Mouse (Mus musculus): ENCODE data around the gene Per3. TPM values are rescaled to one million over a fixed set of nuclear protein-coding genes. Genes with fewer than 3 reads are reported as not detected.
A peak's percentile ranks its signal among the peaks of the same experiment; 100 is the strongest.

Gene Per3
- 5.8 and 6.7 TPM in 2 replicates for polyA plus RNA-seq (2011; ENCODE audit: insufficient read depth, insufficient read length, low replicate concordance, missing spikeins)

DNA sequence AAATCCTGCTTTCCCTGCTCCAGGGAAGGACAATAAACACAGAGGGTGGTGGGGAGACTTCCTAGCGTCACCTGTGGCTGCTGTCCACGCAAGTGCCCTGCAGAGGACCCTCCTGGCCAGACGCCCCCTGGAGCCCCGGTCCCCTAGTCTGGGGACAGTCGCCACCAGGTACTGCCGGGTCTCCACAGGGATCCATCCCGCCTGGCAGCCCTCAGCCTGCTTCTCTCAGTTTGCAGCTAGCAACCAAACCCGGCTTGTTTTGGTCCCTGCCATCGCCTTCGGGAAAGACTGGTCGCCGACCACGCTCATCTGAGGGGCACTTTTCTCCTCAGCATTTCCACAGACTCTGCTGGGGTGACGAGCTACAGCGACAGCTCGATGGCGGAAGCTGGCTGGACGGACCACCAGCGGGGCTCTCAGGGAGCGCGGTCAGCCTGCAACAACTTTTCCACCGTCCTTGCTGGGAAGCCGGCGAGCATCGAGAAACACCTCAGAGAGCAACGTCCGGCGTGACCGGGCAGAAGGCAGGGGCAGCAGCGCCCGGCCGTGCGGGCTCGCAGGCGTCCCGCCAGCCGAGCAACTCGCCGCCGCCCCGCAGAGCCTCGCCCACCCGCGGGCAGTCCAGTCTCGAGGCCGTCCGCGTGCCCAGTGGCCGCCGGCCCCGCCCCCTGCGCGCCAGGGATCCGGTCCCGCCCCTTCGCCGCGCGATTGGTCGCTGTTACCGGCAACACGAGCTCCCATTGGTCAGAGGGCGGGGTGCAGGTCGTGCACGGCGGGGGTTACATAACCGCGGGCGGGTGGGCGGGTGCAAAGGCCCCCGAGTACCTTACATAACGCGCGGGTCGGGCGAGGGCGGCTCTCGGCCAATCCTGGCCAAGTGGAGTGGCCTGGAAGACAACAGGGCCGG lies at the start of gene Per3:
Gene Per3 (minus strand): TSS at position 629 of the 907 bp plus-strand sequence.
- peak within 1 kb of the TSS; percentile 75 for H3K27ac ChIP-seq (ENCODE audit: control insufficient read depth, insufficient read depth, low read depth, low read length, poor library complexity)
- no peaks in the 10 kb centered on the region; the same call in 1 of the 2 replicates for H3K4me1 ChIP-seq (ENCODE audit: control insufficient read depth, insufficient read depth, low read length)
- TF ChIP-seq CTCF (IDR thresholded peaks at IDR 0.05; ENCODE audit: control insufficient read depth, insufficient read depth, low read length) = no peak
- TF ChIP-seq POLR2A (IDR thresholded peaks at IDR 0.05; ENCODE audit: borderline replicate concordance, control insufficient read depth, low read depth, low read length) = peak; percentile 28; the same call in 1 of the 2 replicates
- peak within 1 kb of the TSS; percentile 71 for H3K4me3 ChIP-seq (replicated peaks; ENCODE audit: control insufficient read depth, low read depth, low read length)
- WGBS = under 1% methylated on average over 79 of the region's 79 CpGs

DNA sequence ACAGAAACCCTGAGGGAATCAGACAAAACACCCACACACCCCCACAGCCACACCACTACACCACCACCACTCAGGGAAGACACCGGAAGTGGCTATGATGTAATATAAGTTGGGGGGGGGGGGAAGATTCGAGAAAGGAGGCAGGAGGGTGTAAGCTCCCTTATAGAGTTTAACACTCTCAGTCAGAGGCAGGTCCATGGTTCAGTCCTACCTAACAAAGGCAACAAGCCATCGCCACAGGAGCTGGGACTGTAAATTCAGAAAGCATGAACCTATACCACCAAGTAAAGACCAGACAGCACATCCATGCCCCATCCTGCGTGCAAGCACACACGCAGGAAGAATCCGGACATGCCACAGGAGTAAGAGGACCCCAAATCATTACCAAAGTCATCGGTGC lies 44.8 kb upstream of the Per3 start, which contains the start of gene Gm13090:
Gene Gm13090 (plus strand): TSS at position 301 of the 400 bp plus-strand sequence.
- Histone ChIP-seq H3K4me1 (ENCODE audit: control insufficient read depth, insufficient read depth, low read length) (no peaks in the 10 kb centered on the region), H3K27ac (ENCODE audit: control insufficient read depth, insufficient read depth, low read depth, low read length, poor library complexity) (no peak within 1 kb of the TSS), H3K4me3 (replicated peaks; ENCODE audit: control insufficient read depth, low read depth, low read length) (no peak within 1 kb of the TSS)
- TF ChIP-seq CTCF (IDR thresholded peaks at IDR 0.05; ENCODE audit: control insufficient read depth, insufficient read depth, low read length) = no peak
- no peak for TF ChIP-seq POLR2A (IDR thresholded peaks at IDR 0.05; ENCODE audit: borderline replicate concordance, control insufficient read depth, low read depth, low read length)
- WGBS = 67% methylated on average over 7 of the region's 7 CpGs

DNA sequence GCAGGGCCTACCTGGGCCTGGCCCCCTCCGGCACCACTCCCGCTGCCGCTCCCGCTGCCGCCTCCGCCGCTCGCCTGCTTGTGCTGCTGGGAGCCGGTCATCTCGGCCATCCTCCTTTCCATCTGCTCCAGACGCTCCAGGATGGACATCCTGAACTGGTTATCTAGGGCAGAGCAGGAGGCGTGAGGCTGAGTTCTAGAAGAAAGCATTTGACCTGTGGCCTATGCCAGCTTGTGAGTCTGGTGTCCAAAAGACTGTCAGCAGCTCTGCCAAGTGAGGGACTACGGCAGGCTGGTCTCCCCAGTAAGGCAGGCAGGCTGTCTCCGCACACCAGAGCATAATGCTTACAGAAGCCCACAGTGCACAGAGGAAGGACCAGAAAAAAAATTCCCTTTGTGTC lies 44.4 kb upstream of the Per3 start:
- no peak overlapping the region for H3K4me3 ChIP-seq (replicated peaks; ENCODE audit: control insufficient read depth, low read depth, low read length)
- H3K27ac ChIP-seq (ENCODE audit: control insufficient read depth, insufficient read depth, low read depth, low read length, poor library complexity) = no peak overlapping the region
- 88% methylated on average over 14 of the region's 14 CpGs for WGBS
- TF ChIP-seq CTCF (IDR thresholded peaks at IDR 0.05; ENCODE audit: control insufficient read depth, insufficient read depth, low read length) (no peak), POLR2A (IDR thresholded peaks at IDR 0.05; ENCODE audit: borderline replicate concordance, control insufficient read depth, low read depth, low read length) (no peak)
- no peaks in the 10 kb centered on the region for H3K4me1 ChIP-seq (ENCODE audit: control insufficient read depth, insufficient read depth, low read length)

DNA sequence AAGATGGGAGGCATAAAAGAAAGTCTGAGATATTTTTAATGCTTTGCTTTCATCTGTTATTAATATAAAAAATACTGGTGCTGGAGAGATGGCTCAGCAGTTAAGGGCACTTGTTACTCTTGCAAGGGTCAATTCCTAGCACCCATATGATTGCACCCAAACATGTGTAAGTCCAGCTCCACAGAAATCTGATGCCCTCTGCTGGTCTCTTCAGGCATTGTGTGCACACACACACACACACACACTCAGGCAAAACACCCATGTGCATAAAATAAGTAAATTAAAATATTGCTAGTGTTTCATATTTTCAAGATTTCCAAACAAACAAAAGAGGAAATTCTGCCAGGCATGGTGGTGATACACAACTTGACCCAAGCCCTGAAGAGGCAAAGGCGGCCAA lies 42.9 kb upstream of the Per3 start:
- no peaks in the 10 kb centered on the region for H3K4me1 ChIP-seq (ENCODE audit: control insufficient read depth, insufficient read depth, low read length)

DNA sequence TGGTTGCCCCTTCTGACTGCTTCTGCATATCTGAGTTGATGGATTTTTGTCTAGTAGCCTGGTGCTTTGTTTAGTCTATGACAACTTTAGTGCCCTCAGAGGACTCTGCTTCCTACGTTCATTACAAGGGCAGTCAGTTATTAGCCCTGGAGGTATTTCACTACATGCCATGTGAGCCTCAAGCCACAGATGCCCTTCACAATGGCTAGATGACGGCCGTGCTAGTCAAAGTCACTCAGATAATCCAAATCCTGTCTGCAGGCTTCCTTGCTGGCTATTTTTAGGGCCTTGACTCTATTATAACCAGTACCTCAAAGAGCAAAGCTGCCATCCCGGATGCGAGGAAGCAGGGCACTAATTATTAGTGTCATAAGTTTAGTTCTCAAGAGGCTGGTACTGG lies 38.6 kb upstream of the Per3 start:
- Histone ChIP-seq H3K27ac (ENCODE audit: control insufficient read depth, insufficient read depth, low read depth, low read length, poor library complexity) (no peak overlapping the region), H3K4me1 (ENCODE audit: control insufficient read depth, insufficient read depth, low read length) (no peaks in the 10 kb centered on the region), H3K4me3 (replicated peaks; ENCODE audit: control insufficient read depth, low read depth, low read length) (no peak overlapping the region)
- WGBS = 77% methylated on average over 5 of the region's 5 CpGs
- no peak for TF ChIP-seq CTCF (IDR thresholded peaks at IDR 0.05; ENCODE audit: control insufficient read depth, insufficient read depth, low read length)
- no peak for TF ChIP-seq POLR2A (IDR thresholded peaks at IDR 0.05; ENCODE audit: borderline replicate concordance, control insufficient read depth, low read depth, low read length)

More for the DNA sequence above, 42.9 kb upstream of the Per3 start:
- 83% methylated on average over 1 of the region's 1 CpGs for WGBS
- TF ChIP-seq POLR2A (IDR thresholded peaks at IDR 0.05; ENCODE audit: borderline replicate concordance, control insufficient read depth, low read depth, low read length) (no peak), CTCF (IDR thresholded peaks at IDR 0.05; ENCODE audit: control insufficient read depth, insufficient read depth, low read length) (no peak)
- H3K4me3 ChIP-seq (replicated peaks; ENCODE audit: control insufficient read depth, low read depth, low read length) = no peak overlapping the region
- no peak overlapping the region for H3K27ac ChIP-seq (ENCODE audit: control insufficient read depth, insufficient read depth, low read depth, low read length, poor library complexity)

DNA sequence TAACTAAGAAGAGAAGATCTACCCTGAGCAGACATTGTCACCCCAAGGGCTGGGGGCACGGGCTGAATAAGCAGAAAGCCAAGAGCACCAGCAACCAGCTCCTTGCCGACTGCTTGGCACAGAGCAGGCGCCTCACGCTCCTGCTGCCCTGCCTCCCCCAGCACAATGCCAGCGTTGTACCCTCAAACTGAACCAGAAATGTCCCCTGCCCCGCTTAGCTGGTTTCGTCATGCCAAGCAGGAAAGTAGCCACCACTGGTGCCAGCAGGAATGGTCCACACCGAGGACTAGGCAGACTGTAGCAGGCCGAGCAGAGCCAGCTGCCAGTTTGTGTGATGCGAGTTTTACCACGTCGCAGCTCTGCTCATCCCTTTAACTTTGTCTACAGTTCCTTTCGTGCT lies 37.5 kb upstream of the Per3 start:
- TF ChIP-seq CTCF (IDR thresholded peaks at IDR 0.05; ENCODE audit: control insufficient read depth, insufficient read depth, low read length) = no peak
- TF ChIP-seq POLR2A (IDR thresholded peaks at IDR 0.05; ENCODE audit: borderline replicate concordance, control insufficient read depth, low read depth, low read length) = no peak
- H3K27ac ChIP-seq (ENCODE audit: control insufficient read depth, insufficient read depth, low read depth, low read length, poor library complexity) = no peak overlapping the region
- WGBS = 82% methylated on average over 13 of the region's 13 CpGs

DNA sequence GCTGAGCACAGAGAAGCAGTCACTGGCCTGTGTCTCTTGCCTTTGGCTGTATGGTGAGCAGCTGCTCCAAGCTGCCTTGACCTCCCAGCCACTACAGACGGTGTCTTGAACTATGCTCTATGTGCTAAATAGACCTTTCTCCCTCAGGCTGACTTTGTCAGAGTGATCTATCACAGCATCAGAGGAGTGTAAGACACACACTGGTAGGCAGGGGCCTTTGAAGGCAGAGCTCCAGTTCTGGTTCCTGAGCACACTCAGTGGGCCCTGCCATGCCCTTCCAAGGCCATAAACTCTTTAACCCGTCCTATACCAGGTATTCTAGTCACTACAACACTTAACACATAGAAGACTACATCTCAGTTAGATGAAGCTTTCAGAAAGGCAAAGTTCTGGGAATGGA lies 36.9 kb upstream of the Per3 start:
- 64% methylated on average over 2 of the region's 2 CpGs for WGBS
- TF ChIP-seq CTCF (IDR thresholded peaks at IDR 0.05; ENCODE audit: control insufficient read depth, insufficient read depth, low read length) (no peak), POLR2A (IDR thresholded peaks at IDR 0.05; ENCODE audit: borderline replicate concordance, control insufficient read depth, low read depth, low read length) (no peak)

More for the DNA sequence above, 37.5 kb upstream of the Per3 start:
- Histone ChIP-seq H3K4me3 (replicated peaks; ENCODE audit: control insufficient read depth, low read depth, low read length) (no peak overlapping the region), H3K4me1 (ENCODE audit: control insufficient read depth, insufficient read depth, low read length) (no peaks in the 10 kb centered on the region)

DNA sequence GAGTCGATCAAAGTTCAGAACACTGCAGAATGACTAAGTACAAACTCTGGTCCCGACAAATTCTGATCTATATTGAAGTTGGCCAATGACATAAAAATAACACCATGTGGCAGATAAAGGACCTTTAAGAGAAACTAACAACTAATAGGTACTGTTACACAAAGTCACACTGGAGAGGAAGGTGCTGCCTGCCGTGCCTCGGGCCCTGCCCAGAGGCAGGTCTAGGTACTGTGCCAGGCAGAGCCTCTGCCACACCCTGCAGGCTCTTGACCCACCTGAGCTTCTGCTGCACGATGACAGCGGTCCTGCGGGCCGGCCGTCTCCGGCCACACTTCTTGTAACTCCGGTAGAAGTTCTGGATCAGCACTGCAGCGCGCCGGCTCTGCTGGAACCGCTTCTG lies 30.4 kb upstream of the Per3 start:
- no peaks in the 10 kb centered on the region; the same call in 1 of the 2 replicates for H3K4me1 ChIP-seq (ENCODE audit: control insufficient read depth, insufficient read depth, low read length)
- TF ChIP-seq CTCF (IDR thresholded peaks at IDR 0.05; ENCODE audit: control insufficient read depth, insufficient read depth, low read length) = no peak
- no peak for TF ChIP-seq POLR2A (IDR thresholded peaks at IDR 0.05; ENCODE audit: borderline replicate concordance, control insufficient read depth, low read depth, low read length)

More for the DNA sequence above, 36.9 kb upstream of the Per3 start:
- Histone ChIP-seq H3K4me3 (replicated peaks; ENCODE audit: control insufficient read depth, low read depth, low read length) (no peak overlapping the region), H3K4me1 (ENCODE audit: control insufficient read depth, insufficient read depth, low read length) (no peaks in the 10 kb centered on the region), H3K27ac (ENCODE audit: control insufficient read depth, insufficient read depth, low read depth, low read length, poor library complexity) (no peak overlapping the region)

More for the DNA sequence above, 30.4 kb upstream of the Per3 start:
- Histone ChIP-seq H3K4me3 (replicated peaks; ENCODE audit: control insufficient read depth, low read depth, low read length) (no peak overlapping the region), H3K27ac (ENCODE audit: control insufficient read depth, insufficient read depth, low read depth, low read length, poor library complexity) (no peak overlapping the region)
- WGBS = 88% methylated on average over 15 of the region's 15 CpGs
